Mouse (Mus musculus): ENCODE measurements around the gene Chd3. TPM values are rescaled to one million over a fixed set of nuclear protein-coding genes. Genes with fewer than 3 reads are reported as not detected.

The Chd3 gene
- polyA plus RNA-seq, 1 experiment from 2014 or later: 59.7 TPM

DNA sequence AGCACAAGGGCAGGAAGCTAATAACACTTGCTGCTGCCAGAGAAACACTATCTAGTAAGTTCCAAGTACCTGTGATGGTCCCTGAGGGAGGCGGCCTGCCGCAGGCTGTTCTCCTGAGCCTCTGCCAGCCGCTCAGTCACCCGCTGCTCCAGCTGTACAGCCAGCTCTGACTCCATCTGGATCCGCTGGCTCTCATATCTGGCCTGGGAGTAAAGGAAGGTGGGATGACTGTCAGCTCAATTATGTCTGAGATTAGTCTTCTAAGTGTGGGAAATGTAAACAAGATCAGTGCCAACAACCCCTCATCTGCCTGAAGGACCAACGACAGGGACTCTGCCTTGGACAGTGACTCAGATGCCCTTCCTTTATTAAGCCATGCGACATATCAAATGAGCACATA, 57.9 kb downstream of the Chd3 start:
- 84% methylated on average over 7 of the region's 7 CpGs for WGBS
- H3K36me3 ChIP-seq (ENCODE audit: control insufficient read depth, insufficient read depth, low read length): peaks cover 75% of the 10 kb centered on the region

DNA sequence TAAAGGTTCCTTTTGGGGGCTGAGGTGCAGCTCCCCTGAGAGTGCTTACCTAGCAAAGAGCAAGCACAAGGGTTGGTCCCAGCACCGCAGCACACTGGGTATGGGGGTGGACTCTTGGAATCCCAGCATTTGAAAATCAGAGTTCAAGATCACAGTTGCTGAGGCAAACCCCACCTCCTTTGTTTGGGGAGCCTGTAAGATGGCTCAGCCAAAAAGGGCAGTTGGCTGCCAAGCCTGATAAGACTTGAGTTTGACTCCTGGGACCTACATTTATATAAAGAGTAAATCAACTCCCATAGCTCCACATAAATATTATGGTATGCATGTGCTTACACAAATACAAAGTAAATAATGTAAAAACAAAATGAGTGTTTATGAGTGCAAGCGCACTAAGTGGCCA, 63.2 kb downstream of the Chd3 start:
- H3K27me3 ChIP-seq (ENCODE audit: control insufficient read depth, insufficient read depth, low read length): no peaks in the 10 kb centered on the region
- ATAC-seq (ENCODE audit: low FRiP score, low TSS enrichment): no peak
- no peak overlapping the region for H3K4me3 ChIP-seq (ENCODE audit: low read length)
- peaks cover 91% of the 10 kb centered on the region for H3K36me3 ChIP-seq (ENCODE audit: control insufficient read depth, insufficient read depth, low read length)
- H3K27ac ChIP-seq (ENCODE audit: low read depth, low read length): no peak overlapping the region
- H3K9ac ChIP-seq (ENCODE audit: low read depth, low read length): no peak overlapping the region
- 100% methylated on average over 2 of the region's 2 CpGs for WGBS
- H3K4me1 ChIP-seq (ENCODE audit: control insufficient read depth, insufficient read depth, low read length): no peaks in the 10 kb centered on the region
- no peaks in the 10 kb centered on the region for H3K9me3 ChIP-seq (ENCODE audit: control insufficient read depth, low read length)
- no peak overlapping the region for H3K4me2 ChIP-seq (replicated peaks; ENCODE audit: low read depth, low read length)

More for the DNA sequence above, 57.9 kb downstream of the Chd3 start:
- H3K4me1 ChIP-seq (ENCODE audit: control insufficient read depth, insufficient read depth, low read length): no peaks in the 10 kb centered on the region
- H3K9me3 ChIP-seq (ENCODE audit: control insufficient read depth, low read length): no peaks in the 10 kb centered on the region
- H3K9ac ChIP-seq (ENCODE audit: low read depth, low read length): no peak overlapping the region
- H3K27ac ChIP-seq (ENCODE audit: low read depth, low read length): no peak overlapping the region
- no peaks in the 10 kb centered on the region for H3K27me3 ChIP-seq (ENCODE audit: control insufficient read depth, insufficient read depth, low read length)
- no peak overlapping the region for H3K4me3 ChIP-seq (ENCODE audit: low read length)
- ATAC-seq (ENCODE audit: low FRiP score, low TSS enrichment): no peak
- H3K4me2 ChIP-seq (replicated peaks; ENCODE audit: low read depth, low read length): no peak overlapping the region

DNA sequence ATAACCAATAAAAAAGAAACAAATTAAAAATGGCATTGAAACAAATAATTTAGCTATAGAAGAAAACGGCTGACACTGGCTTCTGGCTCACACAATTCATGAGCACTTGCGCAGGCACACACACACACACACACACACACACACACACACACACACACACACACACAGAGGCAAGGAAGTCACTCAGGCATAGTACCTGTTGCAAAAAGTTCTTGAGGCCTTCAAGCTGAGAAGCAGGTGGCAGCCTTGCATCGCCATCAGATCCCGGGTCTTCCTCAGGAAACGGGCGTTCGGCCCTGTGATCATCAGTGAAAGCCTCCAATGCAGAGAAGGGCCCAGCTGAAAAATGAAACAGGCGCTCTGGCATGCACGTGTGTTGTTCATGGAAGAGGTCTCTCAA, 63.9 kb downstream of the Chd3 start:
- H3K27ac ChIP-seq (ENCODE audit: low read depth, low read length): no peak overlapping the region
- no peaks in the 10 kb centered on the region for H3K4me1 ChIP-seq (ENCODE audit: control insufficient read depth, insufficient read depth, low read length)
- H3K4me2 ChIP-seq (replicated peaks; ENCODE audit: low read depth, low read length): no peak overlapping the region
- no peak overlapping the region for H3K9ac ChIP-seq (ENCODE audit: low read depth, low read length)
- H3K27me3 ChIP-seq (ENCODE audit: control insufficient read depth, insufficient read depth, low read length): no peaks in the 10 kb centered on the region
- H3K4me3 ChIP-seq (ENCODE audit: low read length): no peak overlapping the region
- peaks cover 85% of the 10 kb centered on the region for H3K36me3 ChIP-seq (ENCODE audit: control insufficient read depth, insufficient read depth, low read length)
- WGBS: 75% methylated on average over 9 of the region's 9 CpGs
- ATAC-seq (ENCODE audit: low FRiP score, low TSS enrichment): no peak
- no peaks in the 10 kb centered on the region for H3K9me3 ChIP-seq (ENCODE audit: control insufficient read depth, low read length)

DNA sequence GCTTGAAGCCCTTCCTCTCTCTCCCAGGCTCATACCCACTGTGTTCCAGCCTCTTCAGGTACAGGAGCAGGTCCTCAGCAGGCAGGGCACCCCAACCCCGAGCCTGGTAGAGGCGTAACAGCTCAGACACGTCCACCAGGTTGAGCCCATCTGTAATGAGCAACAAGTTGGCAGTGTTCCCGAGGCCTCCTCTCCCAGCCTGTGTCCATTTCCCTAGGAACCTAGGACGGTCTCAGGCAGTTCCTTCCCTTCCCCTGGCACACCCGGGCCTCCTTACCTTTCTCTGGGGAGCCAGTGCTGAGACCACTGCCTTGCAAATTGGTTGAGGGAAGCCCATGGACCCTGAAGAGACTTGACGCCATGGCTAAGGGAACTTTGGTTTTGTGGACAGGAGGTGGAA, 66.4 kb downstream of the Chd3 start:
- Histone ChIP-seq H3K9ac (ENCODE audit: low read depth, low read length) (no peak overlapping the region), H3K4me1 (ENCODE audit: control insufficient read depth, insufficient read depth, low read length) (no peaks in the 10 kb centered on the region), H3K4me2 (replicated peaks; ENCODE audit: low read depth, low read length) (no peak overlapping the region), H3K36me3 (ENCODE audit: control insufficient read depth, insufficient read depth, low read length) (peaks cover 74% of the 10 kb centered on the region), H3K27ac (ENCODE audit: low read depth, low read length) (no peak overlapping the region), H3K9me3 (ENCODE audit: control insufficient read depth, low read length) (no peaks in the 10 kb centered on the region), H3K27me3 (ENCODE audit: control insufficient read depth, insufficient read depth, low read length) (no peaks in the 10 kb centered on the region), H3K4me3 (ENCODE audit: low read length) (no peak overlapping the region)
- ATAC-seq (ENCODE audit: low FRiP score, low TSS enrichment): no peak
- WGBS: 88% methylated on average over 7 of the region's 7 CpGs

DNA sequence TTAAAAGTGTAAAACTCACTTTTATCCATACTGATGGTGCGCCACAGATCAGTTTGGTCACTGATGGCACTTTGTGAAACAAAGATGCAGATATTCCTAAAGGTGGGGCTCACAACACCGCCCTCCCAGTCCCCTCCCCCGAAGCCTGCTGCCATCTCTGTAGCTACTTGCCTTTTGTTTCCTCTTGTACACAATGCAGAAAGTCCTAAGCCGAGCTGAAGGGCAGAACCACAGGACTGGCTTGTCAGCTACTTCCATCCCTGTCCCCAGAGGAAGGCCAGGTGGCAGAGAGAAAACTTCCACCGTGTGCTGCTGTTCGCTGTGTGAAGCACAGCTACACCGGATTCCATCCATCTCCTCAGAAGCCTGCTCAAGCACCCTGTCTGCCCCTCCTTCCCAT, 71.0 kb downstream of the Chd3 start:
- H3K4me3 ChIP-seq (ENCODE audit: low read length): no peak overlapping the region

GRCm38 (mm10) chr11:69297799-69298198, 71.4 kb downstream of the Chd3 start:
- Histone ChIP-seq H3K36me3 (ENCODE audit: control insufficient read depth, insufficient read depth, low read length) (peaks cover 28% of the 10 kb centered on the region), H3K9me3 (ENCODE audit: control insufficient read depth, low read length) (no peaks in the 10 kb centered on the region), H3K27me3 (ENCODE audit: control insufficient read depth, insufficient read depth, low read length) (no peaks in the 10 kb centered on the region), H3K9ac (ENCODE audit: low read depth, low read length) (no peak overlapping the region), H3K4me1 (ENCODE audit: control insufficient read depth, insufficient read depth, low read length) (no peaks in the 10 kb centered on the region), H3K4me3 (ENCODE audit: low read length) (no peak overlapping the region), H3K27ac (ENCODE audit: low read depth, low read length) (no peak overlapping the region), H3K4me2 (replicated peaks; ENCODE audit: low read depth, low read length) (no peak overlapping the region)
- WGBS: 92% methylated on average over 2 of the region's 2 CpGs
- ATAC-seq (ENCODE audit: low FRiP score, low TSS enrichment): no peak

More for the DNA sequence above, 71.0 kb downstream of the Chd3 start:
- no peak overlapping the region for H3K9ac ChIP-seq (ENCODE audit: low read depth, low read length)
- WGBS: 83% methylated on average over 7 of the region's 7 CpGs
- no peak for ATAC-seq (ENCODE audit: low FRiP score, low TSS enrichment)
- no peaks in the 10 kb centered on the region for H3K9me3 ChIP-seq (ENCODE audit: control insufficient read depth, low read length)
- H3K4me2 ChIP-seq (replicated peaks; ENCODE audit: low read depth, low read length): no peak overlapping the region
- H3K27me3 ChIP-seq (ENCODE audit: control insufficient read depth, insufficient read depth, low read length): no peaks in the 10 kb centered on the region
- no peak overlapping the region for H3K27ac ChIP-seq (ENCODE audit: low read depth, low read length)
- peaks cover 33% of the 10 kb centered on the region for H3K36me3 ChIP-seq (ENCODE audit: control insufficient read depth, insufficient read depth, low read length)
- no peaks in the 10 kb centered on the region for H3K4me1 ChIP-seq (ENCODE audit: control insufficient read depth, insufficient read depth, low read length)

DNA sequence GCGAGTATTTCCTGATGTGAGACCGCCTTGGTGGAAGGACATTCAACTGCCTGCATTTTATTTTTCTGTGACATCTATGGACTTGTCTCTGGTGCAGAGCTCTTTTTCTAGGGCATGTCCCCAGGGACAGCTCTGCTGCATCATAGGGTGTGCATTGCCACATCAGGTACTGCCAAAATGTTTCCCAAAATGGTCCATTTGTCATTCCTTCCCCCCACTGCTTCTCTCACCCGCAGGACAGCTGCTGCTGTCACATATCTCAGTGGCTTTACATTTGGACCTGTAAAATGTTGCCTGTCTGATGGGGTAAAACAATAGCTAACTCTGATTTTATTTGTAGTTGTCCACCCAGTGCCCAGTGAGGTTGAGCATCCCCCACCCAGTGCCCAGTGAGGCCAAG, 73.9 kb downstream of the Chd3 start:
- no peak for ATAC-seq (ENCODE audit: low FRiP score, low TSS enrichment)
- H3K27me3 ChIP-seq (ENCODE audit: control insufficient read depth, insufficient read depth, low read length): no peaks in the 10 kb centered on the region
- H3K27ac ChIP-seq (ENCODE audit: low read depth, low read length): no peak overlapping the region
- H3K4me1 ChIP-seq (ENCODE audit: control insufficient read depth, insufficient read depth, low read length): no peaks in the 10 kb centered on the region
- H3K36me3 ChIP-seq (ENCODE audit: control insufficient read depth, insufficient read depth, low read length): peaks cover 12% of the 10 kb centered on the region; the same call in 1 of the 2 replicates
- H3K4me3 ChIP-seq (ENCODE audit: low read length): no peak overlapping the region
- no peaks in the 10 kb centered on the region for H3K9me3 ChIP-seq (ENCODE audit: control insufficient read depth, low read length)
- 85% methylated on average over 3 of the region's 3 CpGs for WGBS
- no peak overlapping the region for H3K9ac ChIP-seq (ENCODE audit: low read depth, low read length)
- no peak overlapping the region for H3K4me2 ChIP-seq (replicated peaks; ENCODE audit: low read depth, low read length)

Other genes starting within 250 kb of the Chd3 start
- 0.23 and 0.41 TPM in 2 replicates for gene Hes7, start 249.0 kb downstream of the Chd3 start, polyA plus RNA-seq (2014; fragmentation: Nextera tagmentation; extraction: Ambion mirVana)
- 0.11 and 0.43 TPM in 2 replicates for gene 9130213A22Rik, start 246.8 kb downstream of the Chd3 start, polyA plus RNA-seq (2014; fragmentation: Nextera tagmentation; extraction: Ambion mirVana)
- 0.54 and 1.1 TPM in 2 replicates for gene Aloxe3, start 243.5 kb downstream of the Chd3 start, polyA plus RNA-seq (2014; fragmentation: Nextera tagmentation; extraction: Ambion mirVana)
- 0.23 and 0.28 TPM in 2 replicates for gene Alox12b, start 212.4 kb downstream of the Chd3 start, polyA plus RNA-seq (2014; fragmentation: Nextera tagmentation; extraction: Ambion mirVana)
- gene Alox8, start 171.6 kb downstream of the Chd3 start, polyA plus RNA-seq (2014; fragmentation: Nextera tagmentation; extraction: Ambion mirVana): 0.24 and 0.36 TPM in 2 replicates
- 0.07 and 0.11 TPM in 2 replicates for gene Gucy2e, start 132.4 kb downstream of the Chd3 start, polyA plus RNA-seq (2014; fragmentation: Nextera tagmentation; extraction: Ambion mirVana)
- 18.4 and 20.1 TPM in 2 replicates for gene Cntrob, start 45.6 kb downstream of the Chd3 start, polyA plus RNA-seq (2014; fragmentation: Nextera tagmentation; extraction: Ambion mirVana)
- gene Trappc1, start 45.4 kb downstream of the Chd3 start, polyA plus RNA-seq (2014; fragmentation: Nextera tagmentation; extraction: Ambion mirVana): 175 and 217 TPM in 2 replicates
- 1.4 and 3.2 TPM in 2 replicates for gene Kcnab3, start 43.1 kb downstream of the Chd3 start, polyA plus RNA-seq (2014; fragmentation: Nextera tagmentation; extraction: Ambion mirVana)
- gene Rnf227, start 28.9 kb downstream of the Chd3 start, polyA plus RNA-seq (2014; fragmentation: Nextera tagmentation; extraction: Ambion mirVana): 16.4 and 17.6 TPM in 2 replicates
- gene Naa38, start 26.1 kb upstream of the Chd3 start, polyA plus RNA-seq (2014; fragmentation: Nextera tagmentation; extraction: Ambion mirVana): 172 and 221 TPM in 2 replicates
- gene Cyb5d1, start 26.2 kb upstream of the Chd3 start, polyA plus RNA-seq (2014; fragmentation: Nextera tagmentation; extraction: Ambion mirVana): 11.1 and 23.9 TPM in 2 replicates
- gene Tmem88, start 28.8 kb upstream of the Chd3 start, polyA plus RNA-seq (2014; fragmentation: Nextera tagmentation; extraction: Ambion mirVana): 36.8 and 39.6 TPM in 2 replicates
- 36.1 and 37.4 TPM in 2 replicates for gene Kdm6b, start 44.3 kb upstream of the Chd3 start, polyA plus RNA-seq (2014; fragmentation: Nextera tagmentation; extraction: Ambion mirVana)
- gene Dnah2, start 179.7 kb upstream of the Chd3 start, polyA plus RNA-seq (2014; fragmentation: Nextera tagmentation; extraction: Ambion mirVana): 0.87 and 1.5 TPM in 2 replicates
- 3.9 and 9.0 TPM in 2 replicates for gene Efnb3, start 190.8 kb upstream of the Chd3 start, polyA plus RNA-seq (2014; fragmentation: Nextera tagmentation; extraction: Ambion mirVana)
- gene Wrap53, start 210.8 kb upstream of the Chd3 start, polyA plus RNA-seq (2014; fragmentation: Nextera tagmentation; extraction: Ambion mirVana): 26.9 and 31.9 TPM in 2 replicates
- gene Trp53, start 211.0 kb upstream of the Chd3 start, polyA plus RNA-seq (2014; fragmentation: Nextera tagmentation; extraction: Ambion mirVana): 214 and 219 TPM in 2 replicates
- 7.6 and 11.4 TPM in 2 replicates for gene Atp1b2, start 236.5 kb upstream of the Chd3 start, polyA plus RNA-seq (2014; fragmentation: Nextera tagmentation; extraction: Ambion mirVana)
- not detected in 2 replicates for gene Shbg, start 248.5 kb upstream of the Chd3 start, polyA plus RNA-seq (2014; fragmentation: Nextera tagmentation; extraction: Ambion mirVana)

Data from kidney, embryonic 14.5 days (tissue).